Mouse (Mus musculus) lung, embryonic 14.5 days (tissue): ENCODE data around the gene BC053393. TPM values are rescaled to one million over a fixed set of nuclear protein-coding genes. Genes with fewer than 3 reads are reported as not detected.

Experiments used
- ATAC-seq: fragments of 200-750 bp; cut with Nextera tagmentation; 2 replicates; pipeline ENCODE4 v1.8.0; 2017; ENCODE audit warnings: mild to moderate bottlenecking, moderate TSS enrichment, moderate library complexity; ENCODE audit not compliant: insufficient read depth
- DNase-seq: peaks from one replicate; pipeline ENCODE4 v3.0.0-alpha.2; 2015
- H3K27ac ChIP-seq: fragments of 300-500 bp; sonication (generic); 2 replicates; pipeline ENCODE4 v1.5.1; 2014; ENCODE audit warnings: low read depth, mild to moderate bottlenecking, moderate library complexity
- H3K27me3 ChIP-seq: fragments of 300-500 bp; sonication (generic); 2 replicates; pipeline ENCODE4 v1.6.1; 2014; ENCODE audit warnings: low read length, control low read depth; ENCODE audit not compliant: insufficient read depth
- H3K36me3 ChIP-seq: fragments of 300-500 bp; sonication (generic); 2 replicates; pipeline ENCODE4 v1.6.1; 2014; ENCODE audit warnings: control low read depth; ENCODE audit not compliant: insufficient read depth
- H3K4me1 ChIP-seq: fragments of 300-500 bp; sonication (generic); 2 replicates; pipeline ENCODE4 v1.6.1; 2014; ENCODE audit warnings: antibody characterized with exemption, control low read depth; ENCODE audit not compliant: insufficient read depth
- H3K4me2 ChIP-seq: fragments of 300-500 bp; sonication (generic); 2 replicates; pipeline ENCODE4 v1.6.1; 2014; ENCODE audit warnings: mild to moderate bottlenecking
- H3K4me3 ChIP-seq: fragments of 300-500 bp; sonication (generic); 2 replicates; pipeline ENCODE4 v1.5.1; 2014; ENCODE audit warnings: low read depth, low read length
- H3K9ac ChIP-seq: fragments of 300-500 bp; sonication (generic); 2 replicates; pipeline ENCODE4 v1.6.1; 2014
- H3K9me3 ChIP-seq: fragments of 300-500 bp; sonication (generic); 2 replicates; pipeline ENCODE4 v1.6.1; 2016; ENCODE audit warnings: low read depth, low read length, control low read depth
- CTCF ChIP-seq: IDR thresholded peaks from 2 replicates; pipeline ENCODE4 v1.5.1; 2016; ENCODE audit warnings: antibody characterized with exemption, low read depth
- WGBS: fragments of 180-500 bp; shearing (Covaris S2); extraction: QIAGEN DNeasy Blood & Tissue Kit; methylation state at CpG from one replicate; pipeline ENCODE4 v1.1.7; 2014; 5-methylcytosine and 5-hydroxymethylcytosine counted together
- polyA plus RNA-seq: library from polyadenylated mRNA; unstranded; fragments of >200 nt; fragmentation: Nextera tagmentation; extraction: Ambion mirVana; gene quantifications from 2 replicates; pipeline ENCODE4 v1.2.1, GENCODE M21; 2014

BC053393 gene
- polyA plus RNA-seq, 1 experiment from 2014 or later = not detected

DNA sequence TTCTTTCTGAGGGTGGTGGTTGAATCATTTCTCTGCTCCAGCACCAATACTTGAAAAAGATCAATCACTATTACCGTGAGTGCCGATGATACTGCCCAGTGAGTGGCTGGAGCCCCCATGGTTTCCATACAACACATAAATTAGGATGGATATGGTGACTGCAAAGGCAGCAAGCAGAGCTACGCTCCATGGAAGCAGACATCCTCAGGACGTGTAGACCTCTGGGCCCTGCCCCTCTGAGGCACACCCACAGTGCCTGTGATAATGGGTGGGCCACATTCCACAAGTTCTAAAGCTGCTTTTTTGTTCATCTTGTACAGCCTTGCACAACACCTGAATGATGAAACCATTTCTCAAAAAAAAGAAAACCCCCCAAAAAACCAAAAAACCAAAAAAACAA is 10.2 kb upstream of the BC053393 start:
- Histone ChIP-seq H3K27ac (no peak overlapping the region), H3K4me1 (no peaks in the 10 kb centered on the region), H3K4me2 (no peak overlapping the region), H3K27me3 (no peaks in the 10 kb centered on the region), H3K4me3 (no peak overlapping the region), H3K9ac (no peak overlapping the region), H3K9me3 (no peaks in the 10 kb centered on the region), H3K36me3 (no peaks in the 10 kb centered on the region)
- ATAC-seq (no peak), DNase-seq (no peak)
- WGBS = 70% methylated on average over 4 of the region's 4 CpGs
- no peak for TF ChIP-seq CTCF

DNA sequence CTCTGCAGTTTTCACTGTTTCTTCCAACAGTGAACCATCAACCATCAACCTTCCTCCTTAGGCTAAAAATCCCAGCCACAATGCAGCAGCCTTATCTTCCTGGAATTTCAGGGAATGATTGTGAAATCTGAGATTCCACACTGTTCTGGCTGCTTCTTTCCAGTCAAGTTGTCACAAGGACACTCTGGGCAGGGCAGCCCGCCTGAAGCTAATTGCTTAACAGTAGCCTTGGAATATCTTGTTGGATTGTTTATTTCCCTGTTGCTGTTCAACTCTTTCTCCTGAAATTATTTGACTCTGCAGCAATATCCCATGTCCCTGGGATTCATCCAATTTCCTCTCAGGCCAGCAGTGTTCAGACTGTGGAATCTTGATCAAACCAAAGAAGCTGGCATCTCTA is 6.7 kb upstream of the BC053393 start:
- peak; percentile 25 for DNase-seq
- no peak overlapping the region for H3K27ac ChIP-seq
- H3K36me3 ChIP-seq = no peaks in the 10 kb centered on the region
- H3K4me3 ChIP-seq = no peak overlapping the region
- no peaks in the 10 kb centered on the region for H3K9me3 ChIP-seq
- no peak overlapping the region for H3K9ac ChIP-seq
- H3K4me1 ChIP-seq = no peaks in the 10 kb centered on the region
- no peaks in the 10 kb centered on the region for H3K27me3 ChIP-seq
- 38% methylated on average over 1 of the region's 1 CpGs for WGBS
- TF ChIP-seq CTCF = no peak
- peak; percentile 52; the same call in 1 of the 2 replicates for ATAC-seq
- H3K4me2 ChIP-seq = no peak overlapping the region

DNA sequence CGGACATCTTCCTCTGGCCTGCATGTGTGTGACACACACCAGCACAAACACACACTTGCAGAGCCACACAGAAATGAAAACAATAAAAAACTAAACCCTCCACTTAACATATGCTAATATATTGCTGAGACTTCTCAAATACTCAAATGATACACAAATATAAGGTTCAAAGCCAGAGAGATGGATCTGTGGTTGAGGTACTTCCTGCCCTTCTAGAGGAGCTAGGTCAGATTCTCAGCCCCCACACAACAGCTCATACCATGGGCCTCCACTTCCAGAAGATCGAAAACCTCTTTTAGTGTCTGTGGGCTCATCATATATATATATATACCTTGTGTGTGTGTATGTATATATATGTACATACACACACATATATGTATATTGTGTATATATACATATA is 5.4 kb upstream of the BC053393 start:
- WGBS = 87% methylated on average over 2 of the region's 2 CpGs
- H3K36me3 ChIP-seq = no peaks in the 10 kb centered on the region

DNA sequence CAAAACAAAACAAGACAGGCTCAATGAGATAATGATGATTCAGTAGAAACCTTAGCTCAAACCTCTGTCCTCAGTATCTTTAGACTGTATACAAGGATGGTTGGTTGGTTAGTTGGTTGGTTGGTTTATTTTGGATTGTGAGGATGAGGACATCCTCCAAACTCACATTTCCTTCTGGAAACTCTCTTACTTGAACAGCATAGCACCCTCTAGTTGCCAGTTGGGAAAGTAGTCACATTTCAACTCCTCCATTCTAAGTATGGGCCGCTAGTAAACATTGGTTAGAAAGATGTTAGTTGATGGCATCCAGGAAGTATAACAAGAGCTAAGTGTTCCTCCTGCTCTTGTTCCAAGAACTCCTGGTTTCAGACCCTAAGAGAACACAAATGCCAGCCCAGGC is 2.2 kb upstream of the BC053393 start:
- WGBS = 75% methylated on average over 1 of the region's 1 CpGs
- Histone ChIP-seq H3K27ac (no peak overlapping the region), H3K9me3 (no peaks in the 10 kb centered on the region), H3K27me3 (no peaks in the 10 kb centered on the region), H3K4me3 (no peak overlapping the region), H3K4me2 (no peak overlapping the region), H3K36me3 (no peaks in the 10 kb centered on the region), H3K9ac (no peak overlapping the region), H3K4me1 (no peaks in the 10 kb centered on the region)
- TF ChIP-seq CTCF = no peak
- DNase-seq (no peak), ATAC-seq (no peak)

More for the DNA sequence above, 5.4 kb upstream of the BC053393 start:
- Histone ChIP-seq H3K9me3 (no peaks in the 10 kb centered on the region), H3K4me2 (no peak overlapping the region), H3K4me1 (no peaks in the 10 kb centered on the region), H3K9ac (no peak overlapping the region), H3K4me3 (no peak overlapping the region), H3K27ac (no peak overlapping the region), H3K27me3 (no peaks in the 10 kb centered on the region)
- TF ChIP-seq CTCF = no peak
- ATAC-seq = no peak
- DNase-seq = no peak

DNA sequence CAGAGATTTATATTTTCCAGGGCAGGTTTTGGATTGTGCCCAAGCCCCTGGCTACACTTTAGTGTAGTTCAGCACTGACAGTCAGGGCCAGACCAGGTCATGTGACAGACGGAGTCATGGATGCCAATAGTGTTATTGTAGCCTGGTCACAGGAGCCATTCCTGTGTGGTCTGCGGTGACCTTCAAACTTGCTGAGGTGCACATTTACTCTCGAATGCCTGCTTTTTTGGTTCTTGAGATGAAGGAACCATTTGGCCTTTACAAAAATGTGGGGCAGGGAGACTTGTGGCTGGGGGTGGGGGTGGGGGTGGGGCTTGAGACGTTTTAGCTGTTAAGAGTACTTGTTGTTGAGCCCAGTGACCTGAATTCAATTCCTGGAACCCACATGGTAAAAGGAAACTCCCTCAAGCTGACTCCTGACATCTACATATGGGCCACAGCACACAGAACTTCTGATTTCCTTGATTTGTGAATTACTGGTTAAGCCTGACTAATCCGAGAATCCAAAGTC is 7.5 kb downstream of the BC053393 start:
- no peak for TF ChIP-seq CTCF
- Histone ChIP-seq H3K27ac (no peak overlapping the region), H3K27me3 (no peaks in the 10 kb centered on the region), H3K36me3 (no peaks in the 10 kb centered on the region), H3K4me1 (no peaks in the 10 kb centered on the region), H3K9me3 (no peaks in the 10 kb centered on the region), H3K9ac (no peak overlapping the region), H3K4me2 (no peak overlapping the region), H3K4me3 (no peak overlapping the region)
- peak; percentile 19 for DNase-seq
- 43% methylated on average over 5 of the region's 5 CpGs for WGBS
- no peak for ATAC-seq

DNA sequence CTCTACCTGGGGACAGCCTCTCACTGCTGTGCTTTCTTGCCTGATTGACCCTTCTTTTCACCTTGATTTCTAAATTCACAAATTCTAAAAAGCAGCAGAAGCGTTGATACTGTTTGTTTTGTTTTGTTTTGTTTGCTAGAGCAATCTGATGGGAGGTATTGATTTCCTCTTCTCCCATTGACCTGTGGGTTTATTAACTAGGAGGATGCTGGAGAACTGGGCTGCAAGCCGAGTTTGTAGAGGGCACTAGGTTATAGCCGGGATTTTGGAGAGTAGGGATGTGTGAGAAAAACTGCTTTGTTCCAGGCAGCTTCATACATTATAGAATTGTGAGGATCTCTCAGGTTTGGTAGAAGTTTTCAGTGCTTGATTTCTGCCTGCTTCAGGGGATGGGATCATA is 9.1 kb downstream of the BC053393 start:
- TF ChIP-seq CTCF = no peak
- ATAC-seq = no peak
- H3K27me3 ChIP-seq = no peaks in the 10 kb centered on the region
- H3K27ac ChIP-seq = no peak overlapping the region
- H3K36me3 ChIP-seq = no peaks in the 10 kb centered on the region
- H3K9me3 ChIP-seq = no peaks in the 10 kb centered on the region
- H3K4me2 ChIP-seq = no peak overlapping the region
- WGBS = 67% methylated on average over 3 of the region's 3 CpGs
- DNase-seq = no peak
- no peaks in the 10 kb centered on the region for H3K4me1 ChIP-seq
- no peak overlapping the region for H3K4me3 ChIP-seq
- no peak overlapping the region for H3K9ac ChIP-seq

DNA sequence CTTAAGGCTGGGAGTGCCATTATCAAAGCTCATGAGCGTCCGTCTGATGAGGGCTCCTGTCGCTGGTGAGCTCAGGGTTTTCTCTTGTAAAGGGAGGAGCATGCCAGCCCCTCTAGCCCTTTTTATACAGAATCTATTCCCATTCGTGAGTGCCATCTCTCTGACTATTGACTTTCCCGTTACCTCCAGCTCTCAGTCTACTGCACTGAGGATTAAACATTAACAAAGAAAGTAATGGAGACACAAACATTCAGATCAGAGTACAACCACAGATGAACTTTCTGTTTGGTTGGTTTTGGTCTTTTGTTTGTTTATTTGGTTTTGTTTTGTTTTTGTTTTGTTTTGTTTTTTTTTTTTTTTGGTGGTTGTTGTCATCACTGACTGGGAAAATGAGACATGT is 11.4 kb downstream of the BC053393 start:
- Histone ChIP-seq H3K9ac (no peak overlapping the region), H3K4me3 (no peak overlapping the region), H3K4me1 (no peaks in the 10 kb centered on the region), H3K36me3 (no peaks in the 10 kb centered on the region), H3K27me3 (no peaks in the 10 kb centered on the region), H3K4me2 (no peak overlapping the region), H3K9me3 (no peaks in the 10 kb centered on the region), H3K27ac (no peak overlapping the region)
- no peak for TF ChIP-seq CTCF
- 75% methylated on average over 5 of the region's 5 CpGs for WGBS
- DNase-seq = no peak
- no peak for ATAC-seq

DNA sequence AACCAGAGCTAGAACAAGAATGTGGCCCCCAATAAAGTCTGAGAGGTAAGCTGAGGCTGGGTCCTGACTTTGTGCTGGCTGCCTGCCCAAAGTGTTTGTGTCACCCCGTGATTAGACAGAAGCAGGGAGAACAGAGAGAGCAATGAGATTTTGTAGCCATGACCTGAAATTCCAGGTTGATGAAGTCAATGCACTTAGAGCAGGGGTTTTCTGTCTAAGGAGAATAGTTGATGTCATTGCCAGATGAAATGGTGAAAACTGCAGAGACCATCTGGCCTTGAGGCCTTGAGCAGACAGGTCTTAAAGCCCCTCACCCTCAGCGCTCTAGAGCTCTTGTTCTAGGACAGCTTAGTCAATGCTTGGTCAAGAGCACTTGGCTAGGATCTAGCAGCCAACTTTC is 21.1 kb downstream of the BC053393 start:
- no peak for DNase-seq
- no peak for TF ChIP-seq CTCF
- 65% methylated on average over 2 of the region's 2 CpGs for WGBS
- H3K4me2 ChIP-seq = no peak overlapping the region
- ATAC-seq = no peak
- no peaks in the 10 kb centered on the region for H3K36me3 ChIP-seq
- no peak overlapping the region for H3K27ac ChIP-seq
- H3K9me3 ChIP-seq = no peaks in the 10 kb centered on the region
- H3K4me1 ChIP-seq = no peaks in the 10 kb centered on the region
- no peak overlapping the region for H3K9ac ChIP-seq
- no peak overlapping the region for H3K4me3 ChIP-seq
- H3K27me3 ChIP-seq = no peaks in the 10 kb centered on the region
